Comparison of ENCODE assay signal across 18 mouse cellular contexts in the genomic region with DNA sequence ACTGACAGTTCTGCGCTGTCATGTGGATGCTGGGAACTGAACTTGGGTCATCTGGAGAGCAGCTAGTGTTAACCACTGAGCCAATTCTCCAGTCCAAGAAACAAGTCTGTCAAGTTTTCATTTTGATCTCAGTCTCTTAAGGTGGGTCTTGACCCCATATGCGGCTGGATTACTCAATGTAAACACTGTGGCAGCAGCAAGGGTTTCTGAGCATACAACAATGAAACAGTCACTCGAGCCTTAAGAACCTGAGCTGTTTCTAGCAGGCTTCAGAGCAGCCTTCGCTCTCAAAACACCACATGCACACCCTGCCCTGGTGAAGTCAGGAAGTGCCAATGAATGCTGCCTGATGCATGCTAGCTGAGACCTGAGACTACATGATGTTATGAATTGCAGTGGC. TPM values are rescaled to one million over a fixed set of nuclear protein-coding genes. Genes with fewer than 3 reads are reported as not detected.
DNase-seq lines count a peak whose midpoint lies in the region; ATAC-seq and TF ChIP-seq lines count a peak whose summit lies in the region.
"Had no signal": no experiment of that assay in that cellular context is flagged by ENCODE, and none has a peak within 500 bp of the region (broad histone marks: within the 10 kb centered on the region; RNA-seq: fewer than 3 reads in every experiment).

No protein-coding gene starts in this region.

- H3K36me3 ChIP-seq in intestine, embryonic 14.5 days (ENCODE audit: control insufficient read depth, insufficient read depth, low read length): peaks cover 92% of the 10 kb centered on the region
- H3K36me3 ChIP-seq in intestine, postnatal 0 days (ENCODE audit: control insufficient read depth, insufficient read depth): peaks cover 68% of the 10 kb centered on the region
- peaks cover 23% of the 10 kb centered on the region for H3K36me3 ChIP-seq in lung, embryonic 16.5 days (ENCODE audit: control insufficient read depth, insufficient read depth, low read length)
- peaks cover 12% of the 10 kb centered on the region for H3K36me3 ChIP-seq in stomach, embryonic 16.5 days (ENCODE audit: control insufficient read depth, insufficient read depth, low read length)

- no peak overlapping the region for H3K4me2 ChIP-seq in intestine, embryonic 14.5 days (ENCODE audit: low read length)
- no peak overlapping the region for H3K4me2 ChIP-seq in intestine, postnatal 0 days (replicated peaks; ENCODE audit: low read depth)
- H3K4me2 ChIP-seq in lung, embryonic 16.5 days (ENCODE audit: low read depth, low read length): no peak overlapping the region
- no peak overlapping the region for H3K4me2 ChIP-seq in stomach, embryonic 16.5 days (ENCODE audit: low read depth, low read length)
- H3K4me2 ChIP-seq: forebrain, embryonic 15.5 days; hindbrain, embryonic 12.5 days had no signal

- no peak overlapping the region for H3K9ac ChIP-seq in intestine, embryonic 14.5 days (ENCODE audit: low read length)
- H3K9ac ChIP-seq in intestine, postnatal 0 days (ENCODE audit: low read depth, low read length): no peak overlapping the region
- H3K9ac ChIP-seq in lung, embryonic 16.5 days (ENCODE audit: low read length): no peak overlapping the region
- H3K9ac ChIP-seq in stomach, embryonic 16.5 days (ENCODE audit: low read length): no peak overlapping the region
- H3K9ac ChIP-seq: forebrain, embryonic 15.5 days; hindbrain, embryonic 12.5 days had no signal

- H3K4me1 ChIP-seq in intestine, embryonic 14.5 days (replicated peaks; ENCODE audit: control insufficient read depth, insufficient read depth, low read length): no peaks in the 10 kb centered on the region
- H3K4me1 ChIP-seq in intestine, postnatal 0 days (replicated peaks; ENCODE audit: control insufficient read depth, insufficient read depth, low read length): no peaks in the 10 kb centered on the region
- no peaks in the 10 kb centered on the region for H3K4me1 ChIP-seq in lung, embryonic 16.5 days (replicated peaks; ENCODE audit: control insufficient read depth, insufficient read depth, low read length)
- no peaks in the 10 kb centered on the region for H3K4me1 ChIP-seq in lung, adult 2 months (ENCODE audit: control insufficient read depth, insufficient read depth, low read length)
- 0 out of 2 replicates have a peak, but pooled peaks cover 3% of the 10 kb centered on the region for H3K4me1 ChIP-seq in stomach, embryonic 16.5 days (ENCODE audit: control insufficient read depth, insufficient read depth, low read length)
- H3K4me1 ChIP-seq: forebrain, embryonic 15.5 days; heart, embryonic 10.5 days; hindbrain, embryonic 12.5 days had no signal

- intact Hi-C loops in left cerebral cortex, postnatal 14 days (cut with DNase I): no loop called here

- no peak for TF ChIP-seq POLR2A in lung, adult 2 months (IDR thresholded peaks at IDR 0.05; ENCODE audit: borderline replicate concordance, extremely low read depth, low read depth, low read length)

- no peak overlapping the region for H3K4me3 ChIP-seq in intestine, embryonic 14.5 days (ENCODE audit: low read depth, low read length)
- no peak overlapping the region for H3K4me3 ChIP-seq in intestine, postnatal 0 days (ENCODE audit: low read depth, low read length)
- H3K4me3 ChIP-seq in lung, embryonic 16.5 days (ENCODE audit: low read length): no peak overlapping the region
- H3K4me3 ChIP-seq in lung, adult 2 months (replicated peaks; ENCODE audit: extremely low read depth, low read depth, low read length): no peak overlapping the region
- H3K4me3 ChIP-seq in stomach, embryonic 16.5 days (replicated peaks; ENCODE audit: low read length): no peak overlapping the region
- H3K4me3 ChIP-seq: forebrain, embryonic 15.5 days; heart, embryonic 10.5 days; hindbrain, embryonic 12.5 days had no signal

- no peak for TF ChIP-seq CTCF in intestine, postnatal 0 days (IDR thresholded peaks at IDR 0.05; ENCODE audit: low read depth)
- no peak for TF ChIP-seq CTCF in lung, adult 2 months (IDR thresholded peaks at IDR 0.05; ENCODE audit: insufficient read depth, low read length)

- WGBS in intestine, embryonic 14.5 days: 35% methylated on average over 4 of the region's 4 CpGs
- WGBS in intestine, postnatal 0 days: 36% methylated on average over 4 of the region's 4 CpGs
- WGBS in lung, embryonic 16.5 days: 28% methylated on average over 4 of the region's 4 CpGs
- WGBS in lung, adult 2 months: 47% methylated on average over 4 of the region's 4 CpGs
- 32% methylated on average over 4 of the region's 4 CpGs for WGBS in stomach, embryonic 16.5 days

- H3K27me3 ChIP-seq in intestine, embryonic 14.5 days (replicated peaks; ENCODE audit: control insufficient read depth, insufficient read depth, low read length): no peaks in the 10 kb centered on the region
- no peaks in the 10 kb centered on the region for H3K27me3 ChIP-seq in intestine, postnatal 0 days (replicated peaks; ENCODE audit: control insufficient read depth, insufficient read depth, low read length)
- H3K27me3 ChIP-seq in lung, embryonic 16.5 days (ENCODE audit: control insufficient read depth, insufficient read depth, low read depth, low read length): no peaks in the 10 kb centered on the region
- no peaks in the 10 kb centered on the region for H3K27me3 ChIP-seq in stomach, embryonic 16.5 days (ENCODE audit: control insufficient read depth, insufficient read depth, low read length)
- H3K27me3 ChIP-seq: forebrain, embryonic 15.5 days; hindbrain, embryonic 12.5 days had no signal

- no peak for DNase-seq in intestine, embryonic 14.5 days (ENCODE audit: low spot score)
- DNase-seq in lung, adult 2 months: no peak
- DNase-seq in lung, postnatal 25 days (ENCODE audit: low spot score): peak; percentile 37
- no peak for DNase-seq in left cerebral cortex, postnatal 14 days (ENCODE audit: low spot score in 2 of 2)
- DNase-seq in adrenal gland, adult 2 months: no peak
- DNase-seq: adrenal gland, postnatal 14 days; cerebellum, adult 2 months; cerebellum, postnatal 10 days; gastrocnemius, postnatal 10 days; heart, adult 18-20 months; heart, postnatal 10 days; heart, postnatal 4 days had no signal

- no peak overlapping the region for H3K27ac ChIP-seq in intestine, embryonic 14.5 days (ENCODE audit: low read depth)
- no peak overlapping the region for H3K27ac ChIP-seq in intestine, postnatal 0 days (ENCODE audit: low read depth, low read length)
- peak overlapping the region; percentile 48; the same call in 1 of the 2 replicates for H3K27ac ChIP-seq in lung, embryonic 16.5 days (ENCODE audit: low read length)
- peak overlapping the region; percentile 58 for H3K27ac ChIP-seq in stomach, embryonic 16.5 days (ENCODE audit: low read length)
- H3K27ac ChIP-seq: forebrain, embryonic 15.5 days; heart, embryonic 10.5 days; hindbrain, embryonic 12.5 days had no signal

- H3K9me3 ChIP-seq in intestine, embryonic 14.5 days (ENCODE audit: control insufficient read depth, low read length): no peaks in the 10 kb centered on the region
- no peaks in the 10 kb centered on the region for H3K9me3 ChIP-seq in intestine, postnatal 0 days (ENCODE audit: control insufficient read depth)
- H3K9me3 ChIP-seq in lung, embryonic 16.5 days (ENCODE audit: control insufficient read depth, low read length): no peaks in the 10 kb centered on the region
- H3K9me3 ChIP-seq in stomach, embryonic 16.5 days (replicated peaks; ENCODE audit: control insufficient read depth, low read length): no peaks in the 10 kb centered on the region
- H3K9me3 ChIP-seq: forebrain, embryonic 15.5 days; heart, embryonic 10.5 days; hindbrain, embryonic 12.5 days had no signal

- ATAC-seq in intestine, embryonic 14.5 days (replicated peaks; ENCODE audit: low FRiP score, low TSS enrichment, low read depth): peak; percentile 55; the same call in 1 of the 2 replicates
- no peak for ATAC-seq in intestine, postnatal 0 days
- peak; percentile 86 for ATAC-seq in lung, embryonic 16.5 days (ENCODE audit: low read depth)
- peak; percentile 82; the same call in 1 of the 2 replicates for ATAC-seq in stomach, embryonic 16.5 days (ENCODE audit: insufficient read depth, low FRiP score)
- ATAC-seq: forebrain, embryonic 15.5 days had no signal

RNA-seq across cellular contexts. Expression of gene Zfp507, which starts 17.2 kb away (rescaled TPM):
- polyA plus RNA-seq in intestine, embryonic 14.5 days (2014; fragmentation: Nextera tagmentation; extraction: Ambion mirVana): 15.8 and 16.5 TPM in 2 replicates
- 6.2 and 6.8 TPM in 2 replicates for polyA plus RNA-seq in intestine, postnatal 0 days (2015; fragmentation: Nextera tagmentation; extraction: Ambion mirVana)
- polyA plus RNA-seq in lung, embryonic 16.5 days (2015; fragmentation: Nextera tagmentation; extraction: Ambion mirVana): 15.8 and 16.2 TPM in 2 replicates
- 5.9 and 8.1 TPM in 2 replicates for polyA plus RNA-seq in lung, adult 2 months (2012; rRNA removed)
- 12.5 and 13.3 TPM in 2 replicates for polyA plus RNA-seq in stomach, embryonic 16.5 days (2015; fragmentation: Nextera tagmentation; extraction: Ambion mirVana)
- total RNA-seq in left cerebral cortex, postnatal 14 days (2021): 10 to 100 TPM; 25.2 to 27.1 TPM
- total RNA-seq in adrenal gland, adult 2 months (2021): 10 to 100 TPM; 21.5 to 22.6 TPM
- polyA plus RNA-seq in adrenal gland, adult 2 months (2012; rRNA removed): 3.1 and 4.1 TPM in 2 replicates

RNA-seq across cellular contexts. Expression of gene Dpy19l3, which starts 31.3 kb away (rescaled TPM):
- polyA plus RNA-seq in intestine, embryonic 14.5 days (2014; fragmentation: Nextera tagmentation; extraction: Ambion mirVana): 22.2 and 28.1 TPM in 2 replicates
- polyA plus RNA-seq in intestine, postnatal 0 days (2015; fragmentation: Nextera tagmentation; extraction: Ambion mirVana): 4.7 and 7.2 TPM in 2 replicates
- 25.1 and 33.5 TPM in 2 replicates for polyA plus RNA-seq in lung, embryonic 16.5 days (2015; fragmentation: Nextera tagmentation; extraction: Ambion mirVana)
- 7.2 and 10.9 TPM in 2 replicates for polyA plus RNA-seq in lung, adult 2 months (2012; rRNA removed)
- polyA plus RNA-seq in stomach, embryonic 16.5 days (2015; fragmentation: Nextera tagmentation; extraction: Ambion mirVana): 18.0 and 21.1 TPM in 2 replicates
- total RNA-seq in left cerebral cortex, postnatal 14 days (2021): 10 to 100 TPM; 58.7 to 61.6 TPM
- 10 to 100 TPM; 52.1 to 71.8 TPM for total RNA-seq in adrenal gland, adult 2 months (2021)
- 8.4 and 9.5 TPM in 2 replicates for polyA plus RNA-seq in adrenal gland, adult 2 months (2012; rRNA removed)

Comparison
In these comparisons a context has a peak if more than half of its experiments do, and no peak if none do; other contexts are left out.
1. H3K27ac ChIP-seq: peak in lung, embryonic 16.5 days (single experiment) and stomach, embryonic 16.5 days (single experiment); none in intestine, embryonic 14.5 days (single experiment) and intestine, postnatal 0 days (single experiment).